ENCODE assay signal across 24 mouse cellular contexts in the genomic region with DNA sequence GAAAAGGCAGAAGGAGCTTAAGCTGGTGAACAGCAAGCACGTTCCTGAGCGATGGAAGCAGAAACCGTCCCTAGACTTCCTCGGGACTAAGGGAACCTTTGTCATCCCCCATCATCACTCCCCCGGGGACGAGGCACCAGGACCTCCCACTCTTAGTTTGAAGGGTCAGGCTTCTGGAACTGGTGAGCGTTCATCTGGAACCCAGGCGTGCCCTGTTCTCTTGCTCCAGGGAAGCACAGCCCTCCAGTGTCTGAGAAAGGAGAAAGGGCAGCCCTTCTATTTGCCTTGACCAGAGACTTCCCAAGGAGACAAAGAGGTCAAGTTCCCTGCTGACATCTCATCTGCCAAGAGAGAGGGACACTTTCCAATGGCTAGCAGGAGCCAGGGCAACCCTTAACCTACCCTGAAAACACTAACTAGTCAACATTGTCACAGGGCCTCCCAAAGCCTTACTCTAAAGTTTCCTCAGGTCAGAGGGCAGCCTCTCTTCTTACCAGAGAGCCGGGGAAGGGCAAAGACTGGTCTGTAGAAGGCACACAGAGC. TPM values are rescaled to one million over a fixed set of nuclear protein-coding genes. Genes with fewer than 3 reads are reported as not detected.
DNase-seq lines count a peak whose midpoint lies in the region; ATAC-seq lines count a peak whose summit lies in the region.
"Had no signal": no experiment of that assay in that cellular context is flagged by ENCODE, and none has a peak within 500 bp of the region (broad histone marks: within the 10 kb centered on the region; RNA-seq: fewer than 3 reads in every experiment).

No protein-coding gene starts in this region.

- no peak overlapping the region for H3K4me2 ChIP-seq in kidney, embryonic 14.5 days (replicated peaks; ENCODE audit: low read depth, low read length)
- H3K4me2 ChIP-seq: embryonic facial prominence, embryonic 15.5 days; heart, embryonic 15.5 days; hindbrain, embryonic 14.5 days; liver, embryonic 11.5 days; midbrain, embryonic 13.5 days had no signal

- ATAC-seq in kidney, embryonic 14.5 days (ENCODE audit: low FRiP score, low TSS enrichment): peak; percentile 68
- ATAC-seq: activated CD4-positive, CD25-positive, alpha-beta regulatory T cell, adult 4 months; forebrain, embryonic 16.5 days; liver, postnatal 0 days; lung, postnatal 0 days; midbrain, embryonic 13.5 days had no signal

- no peaks in the 10 kb centered on the region for H3K9me3 ChIP-seq in embryonic facial prominence, embryonic 10.5 days
- no peaks in the 10 kb centered on the region for H3K9me3 ChIP-seq in kidney, embryonic 14.5 days (ENCODE audit: control insufficient read depth, low read length)
- no peaks in the 10 kb centered on the region for H3K9me3 ChIP-seq in limb, embryonic 10.5 days (replicated peaks)
- H3K9me3 ChIP-seq: embryonic facial prominence, embryonic 15.5 days; heart, embryonic 15.5 days; midbrain, embryonic 13.5 days had no signal

- peaks cover 15% of the 10 kb centered on the region for H3K36me3 ChIP-seq in embryonic facial prominence, embryonic 10.5 days (replicated peaks)
- peaks cover 2% of the 10 kb centered on the region; the same call in 1 of the 2 replicates for H3K36me3 ChIP-seq in kidney, embryonic 14.5 days (ENCODE audit: control insufficient read depth, insufficient read depth, low read length)
- H3K36me3 ChIP-seq in limb, embryonic 10.5 days: peaks cover 18% of the 10 kb centered on the region
- H3K36me3 ChIP-seq: heart, embryonic 15.5 days had no signal

- peak; percentile 22 for DNase-seq in kidney, adult 18-20 months
- no peak for DNase-seq in kidney, postnatal 14 days
- no peak for DNase-seq in embryonic facial prominence, embryonic 10.5 days (ENCODE audit: low spot score)
- DNase-seq in limb, embryonic 10.5 days (ENCODE audit: low spot score): no peak
- no peak for DNase-seq in lung, postnatal 25 days (ENCODE audit: low spot score)
- DNase-seq in adrenal gland, postnatal 10 days: no peak
- DNase-seq: adrenal gland, postnatal 14 days; cerebellum, adult 18-20 months; cerebellum, postnatal 36 days; gastrocnemius, postnatal 36 days; heart, postnatal 36 days; left cerebral cortex, postnatal 4 days; liver, postnatal 0 days; thymus, adult 18-20 months; thymus, postnatal 36 days had no signal

- H3K27me3 ChIP-seq in embryonic facial prominence, embryonic 10.5 days (replicated peaks; ENCODE audit: low read depth, poor library complexity, severe bottlenecking): peaks cover 4% of the 10 kb centered on the region; the same call in 1 of the 2 replicates
- no peaks in the 10 kb centered on the region for H3K27me3 ChIP-seq in kidney, embryonic 14.5 days (ENCODE audit: control insufficient read depth, insufficient read depth, low read length)
- no peaks in the 10 kb centered on the region for H3K27me3 ChIP-seq in limb, embryonic 10.5 days (ENCODE audit: low read depth, poor library complexity, severe bottlenecking)
- H3K27me3 ChIP-seq: embryonic facial prominence, embryonic 15.5 days; heart, embryonic 15.5 days; midbrain, embryonic 13.5 days had no signal

- 50% methylated on average over 9 of the region's 9 CpGs for WGBS in embryonic facial prominence, embryonic 10.5 days
- 31% methylated on average over 9 of the region's 9 CpGs for WGBS in kidney, embryonic 14.5 days
- WGBS in limb, embryonic 10.5 days: 85% methylated on average over 9 of the region's 9 CpGs

- H3K4me3 ChIP-seq in embryonic facial prominence, embryonic 10.5 days: no peak overlapping the region
- H3K4me3 ChIP-seq in kidney, embryonic 14.5 days (ENCODE audit: low read length): no peak overlapping the region
- H3K4me3 ChIP-seq in limb, embryonic 10.5 days: no peak overlapping the region
- H3K4me3 ChIP-seq: embryonic facial prominence, embryonic 15.5 days; heart, embryonic 15.5 days; midbrain, embryonic 13.5 days had no signal

- peaks cover 47% of the 10 kb centered on the region for H3K4me1 ChIP-seq in embryonic facial prominence, embryonic 10.5 days
- H3K4me1 ChIP-seq in kidney, embryonic 14.5 days (ENCODE audit: control insufficient read depth, insufficient read depth, low read length): peaks cover 10% of the 10 kb centered on the region
- H3K4me1 ChIP-seq in limb, embryonic 10.5 days: peaks cover 47% of the 10 kb centered on the region

- H3K27ac ChIP-seq in embryonic facial prominence, embryonic 10.5 days (replicated peaks): peak overlapping the region; percentile 16; the same call in 1 of the 2 replicates
- H3K27ac ChIP-seq in kidney, embryonic 14.5 days (ENCODE audit: low read depth, low read length): no peak overlapping the region
- peak overlapping the region; percentile 16; the same call in 1 of the 2 replicates for H3K27ac ChIP-seq in limb, embryonic 10.5 days
- H3K27ac ChIP-seq: embryonic facial prominence, embryonic 15.5 days; heart, embryonic 15.5 days; hindbrain, embryonic 14.5 days; midbrain, embryonic 13.5 days had no signal

- H3K9ac ChIP-seq in kidney, embryonic 14.5 days (ENCODE audit: low read depth, low read length): no peak overlapping the region
- H3K9ac ChIP-seq: embryonic facial prominence, embryonic 15.5 days; heart, embryonic 15.5 days; hindbrain, embryonic 14.5 days; liver, postnatal 0 days; midbrain, embryonic 13.5 days had no signal

RNA-seq across cellular contexts. Expression of a gene that starts 44.7 kb away (rescaled TPM):
- polyA plus RNA-seq in embryonic facial prominence, embryonic 10.5 days (2016; fragmentation: Nextera tagmentation; extraction: Ambion mirVana): 5.4 and 5.5 TPM in 2 replicates
- polyA plus RNA-seq in kidney, embryonic 14.5 days (2014; fragmentation: Nextera tagmentation; extraction: Ambion mirVana): 4.0 and 9.0 TPM in 2 replicates
- 7.4 and 8.2 TPM in 2 replicates for polyA plus RNA-seq in limb, embryonic 10.5 days (2016; fragmentation: Nextera tagmentation; extraction: Ambion mirVana)
- 10 to 100 TPM; 54.8 to 63.0 TPM for total RNA-seq in adrenal gland, postnatal 10 days (2021)
